Mouse (Mus musculus) bone marrow, adult 2 months (tissue): ENCODE measurements at regions not wholly inside any gene's neighbourhood (a gene's known extent, or its start where the extent isn't known, plus 50 kb on each side); places are given as distances from the start of the nearest gene placed in this dataset.

Experiments used
- H3K27ac ChIP-seq: fragments of 200-500 bp; 2 replicates; pipeline ENCODE4 v1.5.1; 2012; ENCODE audit warnings: low read depth, mild to moderate bottlenecking, control low read depth, inconsistent platforms, low read length; ENCODE audit not compliant: control insufficient read depth, poor library complexity, insufficient read depth
- H3K4me1 ChIP-seq: fragments of 200-500 bp; 2 replicates; pipeline ENCODE4 v1.6.1; 2011; ENCODE audit warnings: low read length; ENCODE audit not compliant: control insufficient read depth, insufficient read depth
- H3K4me3 ChIP-seq: fragments of 200-500 bp; replicated peaks from 2 replicates; pipeline ENCODE3; 2011; ENCODE audit warnings: mild to moderate bottlenecking, low read depth, low read length, control low read depth; ENCODE audit not compliant: control insufficient read depth
- CTCF ChIP-seq: fragments of 200-500 bp; IDR thresholded peaks from 2 replicates; pipeline ENCODE4 v1.5.1; 2011; ENCODE audit warnings: low read length, control low read depth; ENCODE audit not compliant: control insufficient read depth, insufficient read depth
- POLR2A ChIP-seq: fragments of 200-500 bp; IDR thresholded peaks from 2 replicates; pipeline ENCODE4 v1.6.1; 2011; ENCODE audit warnings: low read depth, mild to moderate bottlenecking, control low read depth, low read length, borderline replicate concordance; ENCODE audit not compliant: control insufficient read depth
- WGBS: fragments of 180-500 bp; shearing (Covaris S2); methylation state at CpG from one replicate; pipeline ENCODE4 v1.1.7; 2018; 5-methylcytosine and 5-hydroxymethylcytosine counted together

DNA sequence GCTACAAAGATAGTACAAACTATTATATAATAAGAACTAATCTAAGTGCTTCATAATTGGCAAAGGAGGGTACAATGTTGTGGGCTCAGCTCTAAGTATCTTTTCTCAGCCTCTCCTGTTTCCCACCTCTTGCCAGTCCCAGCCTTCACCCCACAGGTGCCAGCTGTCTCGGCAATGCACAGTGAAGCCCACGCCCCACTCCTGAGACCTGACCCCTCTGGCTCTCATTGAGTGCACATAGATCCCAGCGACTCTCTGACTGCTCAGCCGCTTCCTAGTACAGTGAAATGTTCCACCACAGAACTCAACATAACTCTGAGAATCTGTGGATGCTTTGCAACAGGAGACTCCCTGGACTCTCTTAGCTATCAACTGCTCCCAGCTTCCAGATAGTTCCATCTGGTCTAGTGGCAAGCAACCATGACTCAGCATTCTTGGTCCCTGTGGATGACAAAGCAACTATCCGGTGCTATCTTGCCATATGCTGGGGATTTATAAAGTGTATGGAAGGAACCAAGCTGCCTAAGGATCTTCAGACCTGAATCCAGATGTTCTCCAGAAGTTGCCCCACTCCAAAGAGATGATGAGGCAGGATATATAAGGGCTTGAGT is 277.5 kb downstream of the Qk start:
- no peak overlapping the region for H3K27ac ChIP-seq
- WGBS: 74% methylated on average over 5 of the region's 5 CpGs
- TF ChIP-seq POLR2A (no peak), CTCF (no peak)
- peaks cover 2% of the 10 kb centered on the region; the same call in 1 of the 2 replicates for H3K4me1 ChIP-seq
- no peak overlapping the region for H3K4me3 ChIP-seq

GRCm38 (mm10) chr17:10040951-10041359 is 278.7 kb downstream of the Qk start:
- 10% methylated on average over 4 of the region's 4 CpGs for WGBS
- Histone ChIP-seq H3K27ac (no peak overlapping the region), H3K4me1 (peaks cover 2% of the 10 kb centered on the region; the same call in 1 of the 2 replicates), H3K4me3 (no peak overlapping the region)
- TF ChIP-seq CTCF (no peak), POLR2A (no peak)

GRCm38 (mm10) chr17:10040375-10040774 is 279.3 kb downstream of the Qk start:
- TF ChIP-seq POLR2A (no peak), CTCF (no peak)
- Histone ChIP-seq H3K27ac (no peak overlapping the region), H3K4me1 (peaks cover 2% of the 10 kb centered on the region; the same call in 1 of the 2 replicates), H3K4me3 (no peak overlapping the region)
- WGBS: 51% methylated on average over 4 of the region's 4 CpGs

DNA sequence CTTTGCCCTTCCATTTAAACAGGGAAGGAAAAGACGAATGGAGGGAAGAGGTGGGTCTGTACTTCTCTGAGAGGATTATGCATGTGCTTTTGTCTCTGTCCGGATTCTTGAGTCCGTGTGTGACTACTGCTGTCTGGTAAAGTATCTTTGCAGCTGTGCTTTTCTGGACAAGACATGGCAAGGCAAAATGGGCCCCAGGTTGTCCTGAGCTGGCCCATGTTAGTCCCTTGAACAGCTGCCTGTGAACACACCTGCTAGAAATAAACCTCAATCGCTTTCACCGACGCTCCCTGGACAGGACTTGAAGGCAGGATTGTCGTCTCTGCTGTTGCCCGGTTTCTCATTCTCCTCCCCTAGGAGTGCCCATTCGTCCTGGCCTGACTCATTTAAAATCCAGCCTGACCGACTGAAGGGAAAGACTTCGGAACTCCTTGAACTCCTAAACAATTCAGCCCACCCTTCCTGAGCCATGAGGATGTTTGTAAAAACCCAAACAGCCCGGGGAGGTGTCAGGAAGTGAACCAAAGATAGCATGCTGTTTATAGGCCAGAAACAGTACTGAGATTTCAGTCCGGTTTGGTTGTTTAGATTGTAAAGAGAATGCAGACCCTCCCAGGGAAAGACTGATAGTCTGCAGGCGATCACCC is 281.7 kb downstream of the Qk start:
- H3K4me1 ChIP-seq: peaks cover 2% of the 10 kb centered on the region; the same call in 1 of the 2 replicates
- 74% methylated on average over 14 of the region's 14 CpGs for WGBS

GRCm38 (mm10) chr17:10033510-10033909 is 286.1 kb downstream of the Qk start:
- no peak overlapping the region for H3K4me3 ChIP-seq
- H3K4me1 ChIP-seq: no peaks in the 10 kb centered on the region
- TF ChIP-seq CTCF (no peak), POLR2A (no peak)
- WGBS: 43% methylated on average over 4 of the region's 4 CpGs
- H3K27ac ChIP-seq: no peak overlapping the region

More for the DNA sequence above, 281.7 kb downstream of the Qk start:
- Histone ChIP-seq H3K27ac (no peak overlapping the region), H3K4me3 (no peak overlapping the region)
- TF ChIP-seq POLR2A (no peak), CTCF (no peak)

DNA sequence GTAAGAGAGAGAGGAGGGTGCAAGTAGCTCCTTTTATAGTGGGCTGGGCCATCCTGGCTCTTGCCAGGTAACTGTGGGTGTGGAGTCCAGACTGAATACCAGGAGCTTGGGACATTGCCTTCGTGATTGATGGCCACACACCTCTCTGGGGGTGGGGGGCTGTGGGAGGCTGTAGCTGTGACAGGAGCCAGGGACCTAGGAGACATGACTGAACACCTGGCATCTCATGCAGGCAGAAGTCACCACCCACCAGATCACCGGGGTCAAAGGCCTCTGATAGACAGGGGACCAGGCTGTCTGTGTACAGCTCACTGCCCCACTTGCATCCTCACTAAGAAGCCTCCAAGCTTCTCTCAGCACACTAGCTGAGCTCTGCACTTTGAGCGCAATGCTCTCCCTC is 288.6 kb downstream of the Qk start:
- Histone ChIP-seq H3K4me3 (no peak overlapping the region), H3K27ac (no peak overlapping the region), H3K4me1 (no peaks in the 10 kb centered on the region)
- TF ChIP-seq CTCF: no peak
- TF ChIP-seq POLR2A: no peak
- WGBS: 75% methylated on average over 3 of the region's 3 CpGs

DNA sequence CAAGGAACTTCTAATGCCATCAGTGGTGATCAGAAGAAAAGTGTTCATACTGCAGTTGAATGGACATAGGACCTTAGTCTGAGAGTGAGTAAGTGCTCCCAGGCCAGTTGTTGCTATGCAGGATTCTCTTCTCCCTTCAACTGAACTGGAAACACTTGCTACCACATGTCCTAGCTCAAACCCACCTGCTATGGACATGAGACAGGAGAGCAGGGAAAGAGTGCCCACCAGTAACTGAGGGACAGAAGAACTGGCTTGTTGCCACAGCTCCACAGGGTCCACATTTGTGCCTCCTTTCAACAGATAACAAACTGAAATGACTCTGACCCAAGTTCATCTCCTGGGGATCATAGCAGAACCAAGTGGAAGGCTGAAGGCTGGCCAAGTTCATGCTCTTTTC is 292.9 kb downstream of the Qk start:
- no peaks in the 10 kb centered on the region for H3K4me1 ChIP-seq
- TF ChIP-seq CTCF (no peak), POLR2A (no peak)
- no peak overlapping the region for H3K27ac ChIP-seq
- H3K4me3 ChIP-seq: no peak overlapping the region

GRCm38 (mm10) chr17:10025212-10025611 is 294.4 kb downstream of the Qk start:
- TF ChIP-seq CTCF (no peak), POLR2A (no peak)
- 88% methylated on average over 5 of the region's 5 CpGs for WGBS
- Histone ChIP-seq H3K4me3 (no peak overlapping the region), H3K27ac (no peak overlapping the region), H3K4me1 (no peaks in the 10 kb centered on the region)
